Mouse (Mus musculus) kidney, postnatal 14 days (tissue): ENCODE measurements at regions not wholly inside any gene's neighbourhood (a gene's known extent, or its start where the extent isn't known, plus 50 kb on each side); places are given as distances from the start of the nearest gene placed in this dataset.

ENCODE experiments used
- DNase-seq: peaks from one replicate; pipeline ENCODE4 v3.0.0; 2022; ENCODE audit warnings: mixed read lengths

DNA sequence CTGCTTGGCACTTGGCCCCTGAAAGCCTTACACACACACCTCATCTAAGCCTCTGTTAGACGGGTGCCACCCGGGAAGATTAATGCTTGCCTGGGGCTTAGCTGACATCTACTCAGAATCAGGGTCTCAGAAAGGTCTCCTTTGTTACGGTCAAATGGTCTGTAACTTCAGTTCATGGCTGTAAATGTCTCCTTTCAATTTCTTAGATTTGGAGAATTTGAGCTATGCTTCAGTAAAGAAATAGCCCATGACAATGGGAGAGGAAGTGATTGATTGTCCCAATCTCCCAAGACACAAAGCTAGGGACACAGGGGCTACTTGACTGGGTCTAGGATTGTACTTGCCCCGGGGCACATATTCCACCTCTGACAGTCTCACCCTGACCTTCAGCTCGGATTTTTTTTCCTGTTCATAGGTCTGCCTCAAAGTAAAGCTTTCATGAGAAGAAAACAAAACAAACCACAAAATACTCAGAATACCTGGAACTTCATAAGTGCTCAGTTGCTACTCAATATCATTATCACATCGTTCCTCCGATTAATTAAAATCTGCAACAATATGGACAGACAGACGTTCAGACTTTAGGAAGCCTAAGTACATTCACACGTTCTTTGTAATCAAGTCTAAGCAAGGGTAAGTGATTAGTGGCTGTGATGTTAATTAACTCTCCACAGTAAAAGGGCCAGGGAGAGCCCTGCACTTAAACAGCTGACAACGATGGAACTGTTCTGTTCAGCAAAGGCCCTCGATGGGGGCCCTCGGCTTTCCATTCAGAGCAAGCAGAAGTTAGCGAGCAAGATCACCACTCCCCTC, 132.9 kb upstream of the Slco3a1 start:
- no peak for DNase-seq

DNA sequence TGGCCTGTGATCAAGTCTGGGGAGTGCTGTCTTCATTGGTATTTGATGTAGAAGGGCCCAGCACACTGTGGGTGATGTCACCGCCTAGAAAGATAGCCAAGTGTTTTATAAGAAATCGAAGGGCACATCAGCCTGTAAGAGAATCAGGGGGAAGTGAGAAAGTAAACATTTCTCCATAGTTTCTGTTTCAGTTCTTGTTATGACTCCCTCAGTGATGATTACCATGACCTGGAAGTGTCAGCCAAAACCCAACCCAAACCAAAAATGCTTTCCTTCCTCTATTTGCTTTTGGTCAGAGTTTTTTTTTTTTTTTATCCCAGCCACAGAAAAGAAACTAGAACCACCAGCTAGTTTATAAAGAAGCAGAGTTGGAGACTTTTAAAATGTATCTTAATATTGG, 129.4 kb upstream of the Slco3a1 start:
- peak; percentile 2 for DNase-seq

DNA sequence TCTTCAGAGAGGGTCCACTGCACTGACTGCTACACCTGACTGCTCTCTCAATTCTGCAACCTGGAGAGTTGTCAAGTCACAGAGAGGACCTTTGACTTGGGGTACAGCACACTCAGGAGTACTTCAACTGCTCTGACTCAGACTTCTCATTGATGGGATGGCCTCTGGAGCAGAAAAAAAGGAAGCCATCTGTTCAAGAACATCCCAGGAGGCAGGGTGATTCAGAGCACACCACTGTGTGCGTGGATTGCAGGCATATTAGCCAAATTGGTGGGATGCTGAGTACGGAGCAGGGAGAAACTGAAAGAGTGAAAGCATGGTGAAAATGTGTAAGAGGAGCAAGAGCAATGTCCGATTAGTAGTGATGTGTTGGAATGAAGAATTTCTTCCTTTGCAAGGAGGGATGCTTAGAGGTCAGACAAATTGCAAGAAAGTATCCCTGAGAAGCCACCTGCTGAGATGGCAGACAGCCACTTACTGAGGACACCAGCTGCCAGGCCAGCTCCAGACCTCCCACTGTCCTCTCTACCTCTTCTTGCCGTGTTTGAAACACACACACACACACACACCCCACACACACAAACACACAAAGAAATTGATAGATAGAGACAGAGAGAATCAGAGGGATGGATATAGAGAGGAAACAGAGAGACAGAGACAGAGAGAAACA, 119.2 kb upstream of the Slco3a1 start:
- DNase-seq = no peak

DNA sequence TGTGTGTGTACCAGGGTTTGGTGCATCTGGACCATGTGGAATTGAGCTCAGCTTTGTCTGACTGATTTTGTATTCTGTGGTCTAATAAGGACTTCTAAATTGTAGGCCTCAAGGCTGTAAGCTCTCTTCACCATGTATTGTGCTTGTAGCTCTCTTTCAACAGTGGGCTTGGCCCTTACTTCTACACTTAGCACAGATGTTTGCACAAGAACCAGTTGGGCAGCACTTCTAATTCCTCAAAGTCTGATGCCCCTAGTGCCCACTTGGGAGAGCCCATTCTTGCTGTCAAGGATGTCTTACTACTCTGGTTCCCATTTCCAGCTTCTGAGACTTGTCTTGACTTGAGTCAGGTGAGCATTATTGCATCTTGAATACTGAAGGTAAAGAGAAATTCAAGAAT, 114.5 kb upstream of the Slco3a1 start:
- DNase-seq = no peak

DNA sequence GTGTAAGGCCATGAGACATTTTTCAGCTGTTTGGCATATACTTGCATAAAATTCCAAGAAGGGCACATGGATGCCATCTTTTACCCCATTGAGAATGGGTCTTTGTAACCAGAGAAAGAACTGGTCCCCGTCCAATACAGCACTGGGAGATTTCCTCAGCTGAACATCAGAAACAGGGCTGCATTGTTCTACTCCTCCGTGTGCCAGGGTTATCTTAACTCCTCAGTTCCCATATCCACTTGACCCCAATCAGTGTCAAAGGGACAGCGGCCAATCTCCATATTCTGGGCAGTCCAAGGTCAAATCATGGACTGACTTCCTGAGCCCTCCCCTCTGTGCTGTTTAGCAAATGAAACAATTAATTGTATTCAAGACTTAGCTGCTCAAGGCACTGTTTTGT, 112.5 kb upstream of the Slco3a1 start:
- DNase-seq = no peak

DNA sequence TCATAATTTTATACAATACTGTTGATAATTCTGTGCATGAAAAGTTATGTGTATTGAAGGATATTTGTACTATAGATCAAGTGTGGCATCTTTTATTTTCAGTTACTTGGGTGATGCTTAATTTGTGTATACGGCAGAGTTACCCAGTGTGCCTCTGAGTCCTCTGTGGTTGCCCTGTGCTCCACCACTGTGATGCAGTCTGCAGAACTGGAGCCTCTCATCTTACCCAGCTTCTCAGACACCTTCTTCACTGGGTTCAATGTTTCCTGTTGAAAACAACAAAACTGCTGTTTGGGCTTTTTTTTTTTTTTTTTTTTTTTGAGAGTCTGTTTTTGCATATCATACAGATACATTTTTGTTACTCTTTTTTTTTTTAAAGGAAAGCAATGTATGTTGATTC, 109.2 kb upstream of the Slco3a1 start:
- DNase-seq = no peak

DNA sequence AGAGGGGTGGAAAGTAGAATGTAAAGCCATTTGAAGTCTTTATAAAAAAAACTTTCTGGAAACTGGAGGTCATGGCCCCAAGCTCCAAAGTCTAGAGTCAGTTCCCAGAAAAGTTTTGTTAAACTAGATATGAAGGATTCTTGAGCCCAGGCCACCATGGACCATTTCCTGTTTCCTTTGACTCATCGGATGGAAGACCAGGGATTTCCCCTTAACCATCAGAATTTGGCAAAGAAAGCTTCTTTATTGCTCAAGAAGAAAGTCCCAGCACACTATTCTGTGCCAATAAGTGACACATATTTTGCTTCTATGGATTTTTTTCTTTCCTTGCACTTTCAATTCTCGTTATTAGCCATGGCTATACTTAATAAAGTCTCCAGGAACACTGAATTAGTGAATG, 92.7 kb upstream of the Slco3a1 start:
- peak; percentile 30 for DNase-seq

DNA sequence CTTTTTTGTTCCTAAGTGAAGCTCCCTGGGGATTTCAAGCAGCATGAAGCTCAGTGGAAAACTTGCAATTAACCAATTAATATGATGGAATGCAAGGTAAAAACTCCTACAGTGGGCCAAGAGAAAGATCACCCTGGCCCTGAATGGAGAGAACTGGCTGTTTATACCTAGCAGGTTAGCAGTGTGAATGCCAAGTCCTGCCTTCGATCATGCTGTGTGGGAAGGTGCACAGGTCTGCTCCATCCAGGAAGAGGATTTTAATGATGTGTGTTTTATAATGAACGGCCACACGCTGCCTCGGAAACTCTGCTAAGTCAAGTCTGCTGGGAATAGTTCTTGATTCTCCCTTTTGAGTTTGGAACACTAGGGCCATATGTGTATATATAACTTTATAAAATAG, 85.6 kb upstream of the Slco3a1 start:
- DNase-seq = no peak

DNA sequence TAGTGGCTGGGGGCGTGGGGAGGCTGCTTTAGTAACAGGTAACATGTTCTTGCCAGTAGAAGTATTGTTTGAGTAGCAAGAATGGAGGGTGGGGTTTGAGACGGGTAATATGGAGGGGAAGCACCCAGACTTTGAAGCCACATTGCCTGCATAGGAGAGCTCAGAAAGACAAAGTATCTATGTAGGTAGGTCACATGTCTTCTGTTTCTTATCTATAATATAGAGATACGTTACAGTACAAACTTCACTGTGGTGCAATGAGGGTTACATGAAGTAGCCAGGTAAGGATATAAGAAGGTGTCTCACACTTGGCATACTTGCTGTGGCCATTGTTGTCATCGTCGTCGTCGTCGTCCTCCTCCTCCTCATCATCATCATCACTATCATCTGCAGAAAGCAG, 77.6 kb upstream of the Slco3a1 start:
- no peak for DNase-seq

DNA sequence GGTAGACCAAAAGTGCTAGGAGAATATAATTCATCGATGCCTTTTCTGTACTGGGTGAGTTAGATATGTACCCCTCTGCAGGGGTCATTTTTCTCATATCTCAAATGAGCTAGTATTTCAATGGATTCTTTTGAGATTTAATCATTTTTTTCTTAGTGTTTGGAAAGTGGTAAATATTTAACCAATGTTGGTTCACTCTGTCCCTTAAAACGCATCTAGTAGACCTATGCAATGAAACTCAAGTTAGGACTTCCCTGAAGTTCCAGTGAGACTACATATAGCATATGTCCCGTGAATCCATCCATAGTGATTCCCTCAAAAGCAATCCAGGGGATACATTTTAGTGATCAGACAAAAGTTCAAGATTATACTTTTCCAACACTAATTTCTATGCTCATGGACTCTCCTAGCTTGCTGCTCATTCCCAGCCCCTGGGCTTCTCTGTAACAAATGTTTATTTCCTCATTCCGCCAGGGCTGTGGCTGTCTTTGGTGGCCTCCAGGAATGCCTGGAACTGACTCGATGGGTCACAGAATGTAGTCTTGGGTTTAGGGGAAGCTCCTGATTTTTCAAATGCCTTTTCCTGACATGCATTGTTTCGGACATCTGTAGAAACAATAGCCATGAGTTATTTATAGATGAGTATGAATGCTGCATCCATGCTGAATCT, 74.4 kb upstream of the Slco3a1 start:
- no peak for DNase-seq
